Mouse (Mus musculus) spleen, postnatal 0 days (tissue): ENCODE results near the gene Mael. TPM values are rescaled to one million over a fixed set of nuclear protein-coding genes. Genes with fewer than 3 reads are reported as not detected.

Source experiments
- polyA plus RNA-seq: library from polyadenylated mRNA; unstranded; fragments of >200 nt; fragmentation: Nextera tagmentation; extraction: Ambion mirVana; gene quantifications from 2 replicates; pipeline ENCODE4 v1.2.1, GENCODE M21; 2015

Gene Mael
- not detected in 2 replicates for polyA plus RNA-seq

DNA sequence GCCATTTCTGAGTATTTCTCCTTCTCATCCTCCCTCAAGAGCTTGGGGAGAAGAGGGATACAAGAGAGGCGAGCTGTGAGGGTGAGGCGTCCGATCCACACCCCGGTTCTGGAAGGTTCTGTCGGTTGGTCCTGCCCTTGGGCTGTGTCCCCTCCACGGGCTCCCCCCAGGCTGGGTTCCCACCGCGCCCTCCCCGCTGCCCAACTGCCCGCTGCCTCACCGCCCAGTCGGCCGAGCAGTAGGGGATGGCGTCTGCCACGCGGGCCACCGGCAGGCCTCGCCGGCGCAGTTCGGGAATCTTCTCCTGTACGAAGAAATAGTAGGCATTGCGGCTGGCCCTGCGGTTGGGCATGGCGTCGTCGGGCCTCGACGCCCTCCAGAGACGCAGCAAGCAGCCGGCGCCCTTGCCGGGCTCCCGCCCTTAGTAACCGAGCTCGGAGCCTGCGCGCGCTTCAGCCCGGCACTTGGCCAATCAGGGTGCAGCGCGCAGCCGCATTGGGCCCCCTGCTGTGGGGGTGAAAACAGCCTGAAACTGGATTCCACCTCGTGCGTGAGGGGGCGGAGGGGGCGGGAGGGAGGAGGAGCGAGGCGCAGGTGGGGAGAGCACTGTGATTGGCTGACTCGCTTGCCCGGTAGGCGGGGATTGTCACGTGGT lies at the start of gene Mael:
Mael (minus strand) TSS at position 433 of the 655 bp plus-strand sequence.

DNA sequence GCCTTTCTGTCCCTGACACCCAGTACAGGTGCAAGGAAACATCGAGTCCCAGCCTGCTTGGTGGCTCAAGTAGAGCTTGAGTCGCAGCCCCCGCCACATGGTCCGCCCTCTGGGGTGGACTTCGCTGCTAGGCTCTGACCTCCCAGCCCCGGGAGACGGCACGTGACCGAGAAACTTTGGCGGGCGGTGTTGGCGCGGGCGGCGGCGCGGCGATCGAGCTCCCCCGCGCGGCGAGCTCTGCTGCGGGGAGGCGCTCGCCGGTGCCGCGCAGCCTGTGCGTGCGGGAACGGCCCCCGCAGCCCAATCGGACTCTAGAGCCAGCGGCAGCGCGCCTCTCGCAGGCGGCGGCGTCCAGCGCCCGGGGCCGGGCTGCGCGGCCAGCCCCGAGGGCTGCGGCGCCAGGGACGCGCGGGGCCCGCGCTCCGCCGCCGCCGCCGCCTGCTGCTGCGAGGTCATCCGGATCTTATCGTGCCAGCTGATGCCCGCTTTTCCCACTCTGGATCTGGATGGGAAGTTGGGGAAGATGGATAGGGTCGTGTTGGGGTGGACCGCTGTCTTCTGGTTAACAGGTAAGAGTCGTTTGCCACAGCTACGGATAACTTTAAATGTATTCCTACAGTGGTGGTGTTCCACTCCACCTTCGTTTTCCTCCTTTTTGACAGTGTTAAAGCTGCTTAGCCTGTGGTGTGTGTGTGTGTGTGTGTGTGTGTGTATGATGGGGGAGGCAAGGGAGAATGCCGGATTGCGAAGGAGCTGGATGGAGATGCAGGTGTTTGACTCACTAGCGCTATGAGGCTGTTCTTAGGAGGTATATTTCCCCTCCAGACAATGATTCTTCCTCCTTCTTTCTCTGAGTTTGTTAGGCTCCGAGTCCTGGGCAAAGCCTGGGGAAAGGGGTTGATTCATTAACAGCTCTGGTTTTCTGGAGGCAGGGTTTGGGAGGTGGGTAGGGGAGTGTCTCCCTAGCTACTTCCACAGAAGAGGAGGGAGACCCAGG lies 15.6 kb upstream of the Mael start, which contains the start of gene Ildr2:
Ildr2 (plus strand) TSS at position 242 of the 997 bp plus-strand sequence.

Other genes starting within 250 kb of the Mael start
- gene Pou2f1, start 236.1 kb downstream of the Mael start, polyA plus RNA-seq, result 8.4 and 10.1 TPM in 2 replicates
- gene Dusp27, start 110.8 kb downstream of the Mael start, polyA plus RNA-seq, result 0.81 and 0.95 TPM in 2 replicates
- not detected in 2 replicates for gene Gpa33, start 108.5 kb downstream of the Mael start, polyA plus RNA-seq
- gene Ildr2, start 15.4 kb upstream of the Mael start, polyA plus RNA-seq, result 0.55 and 0.73 TPM in 2 replicates
- 26.0 and 31.6 TPM in 2 replicates for gene Tada1, start 140.3 kb upstream of the Mael start, polyA plus RNA-seq
- gene Pogk, start 171.1 kb upstream of the Mael start, polyA plus RNA-seq, result 1.7 and 2.1 TPM in 2 replicates